Comparison of ENCODE assay signal across 29 mouse cellular contexts in the genomic region with DNA sequence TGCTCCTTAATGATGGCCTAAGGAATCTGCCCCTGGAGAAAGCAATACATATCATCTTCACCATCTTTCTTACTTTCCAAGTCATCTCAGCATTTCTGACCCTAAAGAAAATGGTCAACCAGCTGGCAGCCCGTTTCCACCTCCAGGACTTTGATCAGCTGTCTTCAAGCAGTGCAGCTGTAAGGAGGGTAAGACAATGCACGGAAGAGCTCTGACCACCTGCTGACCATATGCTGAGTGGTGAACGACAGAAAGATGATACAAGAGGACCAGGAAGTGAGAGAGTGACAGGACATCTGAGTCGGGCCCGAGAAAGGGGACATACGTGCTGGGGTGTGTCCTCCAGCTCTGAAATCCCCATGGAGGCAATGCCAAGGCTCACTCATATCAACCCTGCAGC.
"Had no signal": no experiment of that assay in that cellular context is flagged by ENCODE, and none has a peak within 500 bp of the region (broad histone marks: within the 10 kb centered on the region; RNA-seq: fewer than 3 reads in every experiment).

No protein-coding gene starts in this region.

- H3K4me3 ChIP-seq: heart, embryonic 10.5 days; heart, embryonic 12.5 days; heart, embryonic 13.5 days; heart, embryonic 15.5 days; hindbrain, embryonic 10.5 days; hindbrain, embryonic 12.5 days; hindbrain, embryonic 13.5 days; hindbrain, embryonic 15.5 days; intestine, embryonic 15.5 days; kidney, embryonic 15.5 days; layer of hippocampus, adult 2 months; left cerebral cortex, adult 2 months had no signal

- DNase-seq: heart, postnatal 10 days; heart, postnatal 14 days; heart, postnatal 36 days; kidney, adult 11 months; kidney, adult 18-20 months; kidney, adult 2 months; kidney, adult 8-10 months; kidney, adult 9 months; kidney, postnatal 10 days; kidney, postnatal 14 days; kidney, postnatal 25 days; kidney, postnatal 36 days; kidney, postnatal 4 days; layer of hippocampus, adult 9-11 months; layer of hippocampus, postnatal 36 days had no signal

- H3K36me3 ChIP-seq: intestine, embryonic 15.5 days had no signal

- H3K27me3 ChIP-seq: heart, embryonic 12.5 days; heart, embryonic 13.5 days; heart, embryonic 15.5 days; hindbrain, embryonic 12.5 days; hindbrain, embryonic 13.5 days; hindbrain, embryonic 15.5 days; intestine, embryonic 15.5 days; kidney, embryonic 15.5 days had no signal

- H3K4me2 ChIP-seq: heart, embryonic 11.5 days; heart, embryonic 12.5 days; heart, embryonic 13.5 days; heart, embryonic 15.5 days; hindbrain, embryonic 12.5 days; hindbrain, embryonic 13.5 days; hindbrain, embryonic 14.5 days; hindbrain, embryonic 15.5 days; intestine, embryonic 15.5 days; kidney, embryonic 15.5 days had no signal
